Mouse (Mus musculus): Measurements from ENCODE around the gene Map3k14.

DNA sequence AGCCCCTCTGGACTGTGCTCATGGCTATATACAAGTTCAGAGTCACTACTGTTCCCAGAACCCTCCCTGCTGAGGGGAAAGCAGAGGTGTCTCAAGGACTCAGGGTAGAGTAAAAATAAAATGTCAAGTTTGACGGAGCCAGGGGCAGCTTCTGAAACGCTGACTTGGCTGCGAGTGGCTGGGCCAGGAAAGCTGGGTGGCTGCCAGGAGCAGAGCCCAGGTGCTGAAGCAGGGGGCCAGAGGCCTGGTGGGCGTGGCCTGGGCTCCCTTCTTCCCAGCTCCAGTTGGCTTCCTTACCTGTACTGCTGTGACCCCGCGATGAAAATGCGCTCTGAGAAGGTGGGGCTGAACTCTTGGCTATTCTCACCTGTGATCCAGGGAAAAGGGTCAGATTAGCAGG lies 26.5 kb downstream of the Map3k14 start:
- TF ChIP-seq POLR2A (IDR thresholded peaks at IDR 0.05; ENCODE audit: extremely low read depth, insufficient read depth, low read length) (no peak), CTCF (IDR thresholded peaks at IDR 0.05; ENCODE audit: low read depth, low read length) (no peak)

Data from liver, adult 2 months (tissue).